Mouse (Mus musculus) embryonic stem cell, embryonic (primary cell): ENCODE results near the gene Fkbp8.

Experiments used
- CTCF ChIA-PET, 4 experiments: fragments of 300-600 bp in 2 of 4; fragments of 350-600 bp in 2 of 4; sonication (Branson Sonifier 250); formaldehyde crosslinking; loops; one replicate each; lab custom pipeline; 2022; ENCODE audit warnings: inconsistent platforms in 2 of 4; lab: Charles Lee
- POLR2A ChIA-PET, 4 experiments: fragments of 300-600 bp in 2 of 4; fragments of 350-600 bp in 2 of 4; sonication (Branson Sonifier 250); formaldehyde crosslinking; loops; one replicate each; lab custom pipeline; 2022; ENCODE audit warnings: antibody characterized with exemption in 4 of 4, inconsistent platforms in 1 of 4; lab: Charles Lee

The Fkbp8 gene

DNA sequence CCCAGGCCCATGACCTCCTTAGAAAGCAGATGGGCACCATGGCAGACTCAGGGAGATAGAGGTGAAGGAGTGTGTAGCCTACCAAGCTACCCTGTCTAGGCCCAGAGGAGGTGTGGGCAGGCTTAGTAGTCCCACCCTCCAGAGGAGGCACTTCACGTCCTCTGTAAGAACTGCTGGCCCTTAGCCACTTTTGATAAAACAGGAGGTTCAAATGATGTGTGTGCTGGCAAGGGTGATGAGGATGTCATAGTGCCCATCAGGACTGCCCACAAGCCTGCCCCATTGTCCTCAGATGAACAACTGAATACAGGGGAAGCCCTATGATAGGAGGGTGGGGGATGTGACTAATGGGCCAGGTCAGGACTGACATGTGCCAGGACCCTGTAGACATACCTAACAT lies 25.3 kb downstream of the Fkbp8 start:
- ChIA-PET POLR2A (interaction anchor here in 3 of 4 experiments (0.9 to 3.9 kb wide), 4 partner anchors 8 to 146 kb away, joined by 4 to 16 read pairs (median 8); partner anchors contain the start of genes Ell (in 1 of the 3), Fkbp8 (in 1 of the 3), Jund (in 1 of the 3) and Kxd1 (in 1 of the 3)), CTCF (interaction anchor here in 1 of 4 experiments (1.0 kb wide), 1 partner anchor 47 kb away, joined by 3 read pairs; no protein-coding TSS in a partner anchor)

DNA sequence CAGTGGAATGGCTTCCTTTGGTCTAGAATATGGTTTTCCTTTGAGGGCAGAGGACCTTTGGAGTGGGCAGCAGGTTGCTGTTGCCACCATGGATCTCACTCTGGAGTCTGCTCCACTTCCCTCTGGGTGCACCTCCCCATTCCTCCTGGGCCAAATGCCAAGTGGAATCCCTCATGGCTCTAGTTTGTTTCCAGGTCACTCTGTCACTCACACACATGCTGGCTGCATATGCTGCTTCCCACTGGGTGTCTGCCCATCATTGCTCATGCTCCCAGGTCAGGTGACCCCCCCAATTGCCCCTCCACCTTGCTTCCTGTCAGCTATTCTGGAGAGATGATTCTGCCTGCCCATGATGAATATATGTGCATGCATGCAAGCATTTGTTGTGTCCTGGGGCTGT lies 26.2 kb downstream of the Fkbp8 start:
- CTCF ChIA-PET = no interaction called here
- POLR2A ChIA-PET = interaction anchor here in 3 of 4 experiments (0.8 to 3.9 kb wide), 3 partner anchors 9 to 285 kb away, joined by 3 to 11 read pairs (median 4); partner anchors contain the start of gene Ell (in 1 of the 3)

DNA sequence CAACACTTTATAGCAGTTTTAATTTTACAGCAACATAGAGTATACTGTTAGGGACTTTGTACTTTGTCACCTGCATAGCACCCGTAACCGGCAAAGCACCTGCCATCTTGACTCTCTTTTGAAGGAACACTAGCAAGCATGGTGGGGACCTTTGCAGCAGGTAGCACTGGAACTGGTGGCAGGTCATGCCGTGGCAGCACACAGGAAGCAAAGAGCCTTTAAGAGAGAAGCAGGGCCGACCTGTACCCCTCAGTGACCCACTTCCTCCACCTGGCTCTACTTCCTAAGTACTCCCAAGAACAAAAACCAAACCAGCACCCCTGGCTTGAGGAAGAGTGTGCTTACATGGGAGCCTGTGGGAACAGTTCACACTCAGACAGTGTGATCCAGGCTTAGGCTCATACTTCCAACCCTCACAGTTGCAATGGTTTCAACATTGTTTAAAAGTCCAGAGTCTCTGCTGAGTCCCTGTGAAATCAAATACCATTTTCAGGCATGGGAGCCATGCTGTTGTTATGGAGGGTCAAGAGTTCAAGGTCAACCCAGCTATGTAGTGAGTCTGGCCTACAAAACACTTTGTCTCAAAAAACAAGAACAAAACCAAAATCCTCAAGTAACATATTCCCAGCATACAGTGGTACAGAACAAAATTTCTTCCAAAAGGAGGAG lies 27.7 kb downstream of the Fkbp8 start:
- POLR2A ChIA-PET = interaction anchor here in 3 of 4 experiments (0.5 to 3.9 kb wide), 15 partner anchors 9 to 143 kb away, joined by 3 to 11 read pairs (median 3); partner anchors contain the start of genes Ell (in 2 of the 3), Jund (in 1 of the 3) and Klhl26 (in 1 of the 3)
- CTCF ChIA-PET = interaction anchor here in 2 of 4 experiments (0.6 to 1.6 kb wide), 3 partner anchors 11 to 211 kb away, joined by 3 to 4 read pairs (median 4); no protein-coding TSS in a partner anchor

DNA sequence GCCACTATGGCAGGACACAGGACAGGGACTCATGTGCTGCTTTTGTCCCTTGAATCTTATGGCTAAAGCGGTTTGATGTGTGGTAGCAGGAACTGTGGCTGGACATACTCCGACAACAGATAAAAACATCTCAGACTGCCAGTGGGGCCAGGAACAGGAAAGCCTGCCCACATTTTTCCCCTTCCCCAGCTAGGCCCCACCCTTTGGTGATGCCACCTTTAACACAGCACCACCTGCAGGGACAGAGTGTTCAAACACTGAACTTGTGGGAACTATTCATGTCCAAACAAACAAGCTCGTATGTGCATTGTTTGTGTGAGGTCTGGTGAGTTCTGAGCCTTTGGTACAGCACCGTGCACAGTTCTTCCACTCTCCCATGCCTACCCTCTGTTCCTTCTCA lies 30.8 kb downstream of the Fkbp8 start:
- ChIA-PET CTCF (interaction anchor here (0.5 to 3.3 kb wide), 23 partner anchors 9 to 1011 kb away, joined by 3 to 17 read pairs (median 4); partner anchors contain the start of genes Ell (in 1 of the 4) and Gm3336 (in 1 of the 4)), POLR2A (interaction anchor here (0.5 to 2.1 kb wide), 15 partner anchors 11 to 420 kb away, joined by 3 to 5 read pairs (median 4); partner anchors contain the start of genes Rex1bd (in 2 of the 4), Arrdc2 (in 1 of the 4), Fkbp8 (in 1 of the 4) and Jund (in 1 of the 4))

DNA sequence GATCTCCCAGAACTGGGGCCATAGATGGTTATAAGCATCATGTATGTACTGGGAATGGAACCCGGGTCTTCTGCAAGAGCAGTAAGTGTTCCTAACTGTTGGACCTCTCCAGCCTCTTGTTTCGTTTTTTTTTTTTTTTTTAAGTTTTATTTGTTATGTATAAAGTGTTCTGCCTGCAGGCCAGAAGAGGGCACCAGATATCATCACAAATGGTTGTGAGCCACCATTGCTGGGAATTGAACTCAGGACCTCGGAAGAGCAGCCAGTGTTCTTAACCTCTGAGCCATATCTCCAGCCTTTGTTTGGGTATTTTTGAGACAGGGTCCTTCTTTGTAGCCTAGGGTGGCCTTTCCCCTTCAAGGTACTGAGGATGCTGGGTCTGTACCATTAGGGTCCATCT lies 31.5 kb downstream of the Fkbp8 start:
- CTCF ChIA-PET = interaction anchor here (0.5 to 3.3 kb wide), 21 partner anchors 9 to 1011 kb away, joined by 3 to 17 read pairs (median 4); partner anchors contain the start of genes Ell (in 1 of the 4) and Gm3336 (in 1 of the 4)
- POLR2A ChIA-PET = interaction anchor here in 3 of 4 experiments (0.5 to 2.1 kb wide), 11 partner anchors 16 to 420 kb away, joined by 3 to 5 read pairs (median 4); partner anchors contain the start of genes Rex1bd (in 2 of the 3), Arrdc2 (in 1 of the 3), Fkbp8 (in 1 of the 3) and Jund (in 1 of the 3)

DNA sequence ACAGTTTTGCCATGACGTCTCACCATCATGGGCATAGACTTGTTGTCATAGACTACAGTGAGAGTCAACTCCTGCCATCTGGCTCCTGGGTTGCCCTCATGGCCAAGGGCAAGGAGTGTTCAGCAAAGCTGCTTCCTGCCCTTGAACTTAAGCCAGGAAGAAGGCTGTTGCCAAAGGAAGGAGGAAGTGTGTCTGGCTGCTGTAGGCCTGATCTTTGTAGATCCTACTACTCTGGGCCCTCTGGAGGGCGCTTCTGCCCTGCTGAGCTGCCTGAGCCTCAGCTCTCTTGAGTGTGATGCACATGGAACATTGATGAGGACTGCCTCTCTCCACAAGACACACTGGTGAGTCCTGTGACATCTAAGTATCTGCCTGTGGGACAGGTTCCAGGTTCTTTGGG lies 32.6 kb downstream of the Fkbp8 start:
- CTCF ChIA-PET = interaction anchor here in 3 of 4 experiments (0.6 to 3.3 kb wide), 18 partner anchors 9 to 216 kb away, joined by 3 to 17 read pairs (median 4); partner anchors contain the start of gene Ell (in 1 of the 3)

DNA sequence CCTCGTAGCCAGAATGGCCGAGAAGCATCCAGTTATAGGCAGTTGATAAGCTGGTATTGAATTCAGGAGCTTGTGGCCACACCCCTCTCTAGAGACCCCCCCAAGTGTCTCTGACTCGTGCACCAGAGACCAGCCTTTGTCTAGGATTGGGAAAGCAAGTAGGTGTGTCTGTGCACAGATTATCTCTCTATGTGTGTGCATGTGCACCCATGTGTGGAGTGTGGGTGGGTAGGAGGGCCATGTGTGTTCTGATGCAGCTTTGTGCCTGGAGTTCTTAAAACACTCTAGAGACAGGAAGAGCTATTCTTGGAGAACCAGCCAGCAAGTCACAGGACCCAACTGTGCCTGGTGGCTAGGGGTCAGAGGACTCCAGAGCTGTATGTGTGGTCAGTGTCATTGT lies 33.0 kb downstream of the Fkbp8 start:
- ChIA-PET CTCF (interaction anchor here in 3 of 4 experiments (0.6 to 3.3 kb wide), 15 partner anchors 9 to 217 kb away, joined by 3 to 17 read pairs (median 4); partner anchors contain the start of gene Ell (in 1 of the 3)), POLR2A (interaction anchor here (0.5 to 2.3 kb wide), 25 partner anchors 10 to 291 kb away, joined by 3 to 10 read pairs (median 3); partner anchors contain the start of genes Ell (in 2 of the 4), Arrdc2 (in 1 of the 4), Fkbp8 (in 1 of the 4) and Jund (in 1 of the 4))

More for the DNA sequence above, 32.6 kb downstream of the Fkbp8 start:
- POLR2A ChIA-PET = interaction anchor here in 3 of 4 experiments (0.5 to 2.3 kb wide), 22 partner anchors 9 to 291 kb away, joined by 3 to 10 read pairs (median 4); partner anchors contain the start of genes Ell (in 2 of the 3), Arrdc2 (in 1 of the 3), Fkbp8 (in 1 of the 3) and Jund (in 1 of the 3)

DNA sequence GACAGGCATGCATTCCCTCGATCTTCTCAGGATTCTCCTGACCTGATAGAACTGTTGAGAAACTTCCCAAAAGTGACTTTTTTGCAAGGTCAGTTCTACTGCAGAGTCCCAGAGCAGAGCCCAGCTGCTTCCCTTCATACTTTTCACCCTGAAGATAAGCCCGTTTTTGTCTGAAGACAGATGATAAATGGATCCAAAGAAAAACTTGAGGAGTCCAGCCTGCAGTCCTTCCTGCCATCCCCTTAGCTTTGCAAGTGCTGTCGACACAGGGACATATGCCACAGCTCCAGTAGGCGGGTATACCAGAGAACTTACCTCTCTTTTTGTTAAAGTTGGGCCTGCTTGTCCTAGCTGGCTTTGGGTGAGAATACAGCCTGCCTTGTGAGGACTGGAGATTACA lies 33.8 kb downstream of the Fkbp8 start:
- ChIA-PET POLR2A (interaction anchor here in 3 of 4 experiments (0.5 to 2.3 kb wide), 12 partner anchors 9 to 278 kb away, joined by 3 to 10 read pairs (median 4); partner anchors contain the start of genes Ell (in 2 of the 3), Arrdc2 (in 1 of the 3) and Jund (in 1 of the 3)), CTCF (interaction anchor here in 3 of 4 experiments (0.6 to 3.3 kb wide), 8 partner anchors 9 to 972 kb away, joined by 3 to 17 read pairs (median 3); no protein-coding TSS in a partner anchor)

DNA sequence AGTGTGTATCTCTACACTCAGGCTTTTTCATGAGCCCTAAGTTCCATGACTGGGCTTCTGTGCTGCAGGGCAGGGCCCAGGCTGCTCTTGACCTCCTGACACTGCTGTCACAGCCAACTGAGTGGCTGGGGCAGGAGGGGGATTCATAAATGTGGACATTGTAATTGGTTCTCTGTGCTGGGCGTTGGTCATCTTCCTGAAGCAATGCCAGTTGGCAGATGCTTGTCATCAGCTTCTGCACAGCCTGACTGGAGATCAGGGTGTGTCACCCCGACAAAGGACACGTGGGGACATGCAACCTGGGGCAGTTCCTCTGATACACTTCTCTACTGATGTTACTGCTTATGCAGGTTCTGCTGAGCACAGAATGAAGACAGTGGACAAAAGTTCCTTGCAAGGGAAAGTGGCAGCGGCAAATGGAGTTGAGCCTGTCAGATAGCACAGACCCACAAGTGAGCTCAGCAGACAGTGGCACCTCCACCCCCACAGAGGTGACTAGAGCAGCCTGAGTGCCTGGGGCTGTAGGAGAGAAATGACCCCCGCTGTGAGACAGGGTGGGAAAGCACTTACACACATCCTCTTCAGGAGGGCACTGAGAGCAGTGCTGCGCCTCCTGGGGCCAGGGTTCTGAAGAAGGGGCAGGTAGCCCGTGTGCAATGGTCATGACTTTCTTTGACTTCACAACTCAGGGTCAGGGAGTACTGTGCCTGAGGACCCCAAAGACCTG lies 34.4 kb downstream of the Fkbp8 start:
- ChIA-PET POLR2A (interaction anchor here in 1 of 4 experiments (1.2 to 1.9 kb wide), 3 partner anchors 9 to 136 kb away, joined by 3 to 6 read pairs (median 4); partner anchors contain the start of gene Jund), CTCF (interaction anchor here in 1 of 4 experiments (1.0 kb wide), 1 partner anchor 49 kb away, joined by 3 read pairs; no protein-coding TSS in a partner anchor)

DNA sequence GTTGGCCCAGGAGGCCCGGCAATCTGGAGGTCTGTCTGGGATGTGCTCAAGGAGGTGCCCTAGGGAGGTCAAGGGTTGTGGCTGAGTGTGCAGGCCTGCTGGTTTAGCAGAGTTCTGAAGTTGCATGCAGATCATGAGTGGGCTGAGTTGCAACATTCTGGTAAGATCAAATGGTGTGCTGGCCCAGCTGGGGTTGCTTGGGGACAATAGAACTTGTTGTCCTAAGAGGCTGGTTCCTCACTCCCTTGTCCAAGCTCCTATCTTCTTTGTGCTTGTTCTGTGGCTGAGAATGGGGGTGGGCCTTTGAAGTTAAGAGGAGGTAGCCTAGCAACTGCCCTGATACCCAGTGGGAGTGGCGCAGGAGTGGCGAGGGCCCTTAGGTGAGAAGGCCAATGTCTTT lies 35.3 kb downstream of the Fkbp8 start:
- ChIA-PET POLR2A (interaction anchor here in 2 of 4 experiments (1.0 to 1.7 kb wide), 4 partner anchors 17 to 110 kb away, joined by 3 read pairs; partner anchors contain the start of gene Lsm4 (in 1 of the 2)), CTCF (interaction anchor here in 2 of 4 experiments (0.6 kb wide), 2 partner anchors 116 to 335 kb away, joined by 3 read pairs; partner anchors contain the start of gene Rpl18a (in 1 of the 2))

DNA sequence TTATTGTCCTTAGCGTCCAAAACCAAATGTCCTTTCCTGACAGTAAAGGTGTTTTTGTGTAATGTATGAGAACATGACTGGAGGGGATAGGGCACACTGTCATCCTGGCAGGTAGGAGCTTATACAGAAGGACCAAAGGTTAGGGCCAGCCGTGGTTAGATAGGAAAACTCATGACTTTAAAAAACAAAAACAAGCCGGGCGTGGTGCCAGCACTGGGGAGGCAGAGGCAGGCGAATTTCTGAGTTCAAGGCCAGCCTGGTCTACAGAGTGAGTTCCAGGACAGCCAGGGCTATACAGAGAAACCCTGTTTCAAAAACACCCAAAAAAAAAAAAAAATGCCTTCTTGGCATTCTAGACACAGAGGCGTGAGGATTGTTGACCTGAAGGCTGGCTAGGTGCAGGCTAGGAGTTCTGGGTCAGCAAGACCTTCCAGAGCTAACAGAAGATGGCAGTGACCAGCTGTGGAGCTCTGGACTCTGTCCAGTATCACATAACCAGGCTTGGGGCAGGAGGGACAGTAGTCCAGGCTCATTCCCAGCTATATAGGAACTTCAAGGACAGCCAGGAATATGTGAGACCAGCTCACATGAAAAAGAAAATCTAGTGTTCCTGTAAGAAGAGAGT lies 36.4 kb downstream of the Fkbp8 start:
- ChIA-PET POLR2A (interaction anchor here (0.6 to 1.7 kb wide), 13 partner anchors 16 to 168 kb away, joined by 3 to 7 read pairs (median 3); partner anchors contain the start of genes Ell (in 1 of the 4), Jund (in 1 of the 4), Lsm4 (in 1 of the 4) and Rex1bd (in 1 of the 4)), CTCF (no interaction called here)

DNA sequence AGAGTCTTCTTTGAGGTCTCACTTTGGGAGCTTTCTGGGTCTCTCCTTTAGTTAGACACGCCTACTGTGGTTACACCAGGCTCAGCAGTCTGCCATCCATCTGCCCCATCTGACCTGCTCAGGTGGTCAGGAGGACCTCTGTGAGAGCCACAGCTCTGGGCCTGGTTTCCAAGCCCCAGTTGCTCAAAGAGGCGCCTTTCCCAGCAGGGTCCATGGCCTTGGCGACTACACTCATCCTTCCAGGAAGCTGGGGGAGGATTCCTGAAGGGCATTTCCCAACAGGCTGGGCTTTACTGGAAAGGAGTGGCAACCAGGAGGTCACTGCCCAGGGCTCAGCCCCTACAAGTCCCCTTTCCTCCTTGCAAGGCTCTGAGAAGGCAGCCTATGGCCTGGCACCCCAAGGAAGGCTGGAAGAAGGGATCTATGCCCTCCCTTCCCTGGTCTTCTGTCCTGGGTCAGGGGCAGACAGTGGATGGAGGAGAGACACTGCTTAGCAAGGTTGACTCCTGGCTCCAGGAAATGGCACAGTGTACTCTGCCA lies 37.2 kb downstream of the Fkbp8 start:
- POLR2A ChIA-PET = interaction anchor here in 3 of 4 experiments (0.6 to 1.6 kb wide), 7 partner anchors 9 to 134 kb away, joined by 3 to 6 read pairs (median 3); partner anchors contain the start of genes Ell (in 1 of the 3) and Jund (in 1 of the 3)
- CTCF ChIA-PET = interaction anchor here in 1 of 4 experiments (0.7 kb wide), 1 partner anchor 45 kb away, joined by 3 read pairs; no protein-coding TSS in a partner anchor

DNA sequence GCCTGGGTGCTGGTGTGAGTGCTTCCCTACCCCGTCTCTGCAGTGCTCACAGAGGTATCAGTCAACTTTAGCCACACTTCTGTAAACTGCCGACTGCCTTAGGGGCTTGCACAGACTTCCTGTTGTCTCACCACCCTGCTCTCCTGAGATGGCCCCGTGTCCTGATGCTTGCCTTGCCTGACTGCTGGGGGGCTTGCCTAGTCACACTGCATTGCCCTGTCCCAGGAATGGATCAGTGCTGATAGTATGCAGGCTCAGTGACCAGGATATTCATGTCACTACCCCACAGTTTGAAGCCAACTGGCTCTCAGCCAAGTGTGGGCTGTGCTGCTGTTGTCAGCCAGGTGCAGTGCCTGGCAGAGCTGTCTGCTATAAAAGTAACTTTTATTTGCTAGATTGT lies 38.0 kb downstream of the Fkbp8 start:
- ChIA-PET POLR2A (interaction anchor here in 2 of 4 experiments (0.7 to 1.4 kb wide), 3 partner anchors 38 to 94 kb away, joined by 3 to 5 read pairs (median 3); partner anchors contain the start of genes Fkbp8 (in 1 of the 2) and Kxd1 (in 1 of the 2)), CTCF (interaction anchor here in 2 of 4 experiments (0.5 to 1.4 kb wide), 2 partner anchors 10 to 201 kb away, joined by 4 to 9 read pairs; no protein-coding TSS in a partner anchor)

DNA sequence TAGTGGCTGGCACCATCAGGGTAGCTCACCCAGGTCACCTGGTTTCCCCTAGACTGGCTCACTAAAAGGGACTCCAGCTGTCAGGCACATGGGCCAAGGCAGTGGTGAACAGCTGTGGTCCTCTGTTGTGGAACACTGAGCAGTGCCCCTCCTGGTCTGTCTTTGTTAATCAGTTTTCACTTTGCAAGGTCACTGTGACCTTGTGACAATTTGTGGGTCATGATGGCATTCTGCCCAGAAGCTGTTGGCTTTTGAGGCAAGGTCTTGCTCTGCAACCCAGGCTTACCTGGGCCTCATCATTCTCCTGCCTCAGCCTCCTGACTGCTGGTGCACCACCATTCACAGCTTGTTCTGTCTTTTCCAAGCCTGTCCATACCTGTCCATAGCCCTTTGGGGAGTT lies 42.8 kb downstream of the Fkbp8 start:
- CTCF ChIA-PET = interaction anchor here (0.5 to 2.7 kb wide), 7 partner anchors 11 to 28 kb away, joined by 3 to 17 read pairs (median 3); no protein-coding TSS in a partner anchor
- POLR2A ChIA-PET = interaction anchor here in 2 of 4 experiments (0.6 to 1.8 kb wide), 14 partner anchors 9 to 156 kb away, joined by 3 to 7 read pairs (median 3); partner anchors contain the start of genes Ell (in 2 of the 2), Kxd1 (in 2 of the 2) and Fkbp8 (in 1 of the 2)

DNA sequence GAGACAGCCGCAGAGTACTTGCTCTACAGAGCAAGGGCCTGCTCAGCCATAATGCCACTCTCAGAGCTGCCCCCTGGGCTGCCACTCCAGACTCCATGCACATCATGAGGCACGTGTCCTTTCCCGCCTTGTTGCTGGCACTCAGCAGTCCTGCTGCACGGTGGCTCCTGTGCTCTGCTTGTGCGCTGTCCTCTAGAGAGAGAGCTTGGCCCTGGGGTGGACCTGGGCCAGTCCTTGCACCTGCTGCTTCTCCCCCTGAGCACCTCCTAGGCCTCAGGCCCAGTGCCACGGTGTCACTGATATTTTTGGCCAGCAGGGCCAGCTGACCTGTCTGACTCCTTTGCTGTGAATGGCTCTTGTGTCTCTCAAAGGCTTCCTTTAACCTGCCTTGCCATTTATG lies 43.5 kb downstream of the Fkbp8 start:
- POLR2A ChIA-PET = interaction anchor here in 3 of 4 experiments (0.5 to 1.8 kb wide), 12 partner anchors 8 to 924 kb away, joined by 3 to 7 read pairs (median 4); partner anchors contain the start of genes Ell (in 2 of the 3), Kxd1 (in 2 of the 3) and Fkbp8 (in 1 of the 3)
- CTCF ChIA-PET = interaction anchor here in 2 of 4 experiments (0.6 to 2.7 kb wide), 5 partner anchors 11 to 21 kb away, joined by 3 to 17 read pairs (median 3); no protein-coding TSS in a partner anchor
